Comparison of ENCODE assay signal across 30 mouse cellular contexts in the genomic region with DNA sequence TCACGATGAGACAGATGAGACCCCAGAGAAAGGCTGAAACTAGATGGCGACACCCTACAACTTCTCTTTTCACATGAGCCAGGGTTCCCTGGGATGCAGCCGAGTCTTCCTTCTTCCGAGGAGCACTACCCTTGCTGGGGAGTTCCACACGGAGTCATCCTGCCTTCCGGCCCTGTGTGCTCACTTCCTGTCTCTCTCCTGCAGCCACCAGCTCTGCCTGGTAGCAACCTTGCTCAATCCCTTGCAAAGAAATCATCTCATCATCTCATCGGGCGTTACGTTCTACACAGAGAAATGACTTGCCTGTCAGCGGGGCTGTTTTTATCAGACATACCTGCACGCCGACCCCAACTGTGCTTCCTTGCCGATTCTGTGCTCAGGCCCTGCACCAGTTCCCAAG. TPM values are rescaled to one million over a fixed set of nuclear protein-coding genes. Genes with fewer than 3 reads are reported as not detected.
A peak's percentile ranks its signal among the peaks of the same experiment; 100 is the strongest.
DNase-seq lines count a peak whose midpoint lies in the region; ATAC-seq and TF ChIP-seq lines count a peak whose summit lies in the region.
"Had no signal": no experiment of that assay in that cellular context is flagged by ENCODE, and none has a peak within 500 bp of the region (broad histone marks: within the 10 kb centered on the region; RNA-seq: fewer than 3 reads in every experiment).

No protein-coding gene starts in this region.

- peaks cover 35% of the 10 kb centered on the region for H3K27me3 ChIP-seq in E14TG2a.4 (ENCODE audit: insufficient read depth, low read length)
- H3K27me3 ChIP-seq: embryonic facial prominence, embryonic 12.5 days; hindbrain, embryonic 15.5 days; neural tube, embryonic 13.5 days had no signal

- no peaks in the 10 kb centered on the region for H3K36me3 ChIP-seq in E14TG2a.4 (ENCODE audit: insufficient read depth, low read length)
- H3K36me3 ChIP-seq: embryonic facial prominence, embryonic 12.5 days; forebrain, embryonic 10.5 days; heart, embryonic 12.5 days; limb, embryonic 10.5 days; limb, embryonic 15.5 days had no signal

- DNase-seq in heart, adult 11 months = peak; percentile 79
- no peak for DNase-seq in heart, postnatal 25 days (ENCODE audit: low spot score)
- peak; percentile 31 for DNase-seq in ZHBTc4 (ENCODE audit: low read depth, low spot score)
- DNase-seq in gastrocnemius, adult 18-20 months (ENCODE audit: low spot score) = no peak
- no peak for DNase-seq in spleen, postnatal 10 days (ENCODE audit: low spot score in 2 of 2)
- DNase-seq: adrenal gland, postnatal 14 days; cerebellum, adult 11-12 months; cerebellum, postnatal 10 days; gastrocnemius, postnatal 14 days; heart, adult 18-20 months; heart, postnatal 10 days; kidney, adult 11 months; kidney, postnatal 14 days; layer of hippocampus, adult 9-11 months; lung, embryonic 14.5 days; lung, postnatal 14 days; thymus, postnatal 14 days had no signal

- ATAC-seq in megakaryocyte progenitor cell, adult 5-6 weeks (replicated peaks; ENCODE audit: poor library complexity) = peak; percentile 79
- ATAC-seq: forebrain, embryonic 16.5 days; inflammation-experienced regulatory T-cells, adult 6 months had no signal

- TF ChIP-seq CTCF in E14TG2a.4 (conservative IDR thresholded peaks at IDR 0.05; ENCODE audit: low read length) = no peak

- intact Hi-C loops in heart, postnatal 25 days (cut with DNase I) = no loop called here

- H3K4me3 ChIP-seq in E14TG2a.4 (replicated peaks; ENCODE audit: low read length) = peak overlapping the region; percentile 71
- H3K4me3 ChIP-seq: embryonic facial prominence, embryonic 12.5 days; forebrain, embryonic 10.5 days; heart, embryonic 12.5 days; hindbrain, embryonic 10.5 days; hindbrain, embryonic 15.5 days; limb, embryonic 10.5 days; limb, embryonic 15.5 days; midbrain, embryonic 12.5 days; neural tube, embryonic 13.5 days had no signal

- H3K9me3 ChIP-seq in E14TG2a.4 (ENCODE audit: low read length) = no peaks in the 10 kb centered on the region
- H3K9me3 ChIP-seq: embryonic facial prominence, embryonic 12.5 days; forebrain, embryonic 10.5 days; heart, embryonic 12.5 days; hindbrain, embryonic 10.5 days; hindbrain, embryonic 15.5 days; limb, embryonic 10.5 days; limb, embryonic 15.5 days; midbrain, embryonic 12.5 days; neural tube, embryonic 13.5 days had no signal

- H3K4me1 ChIP-seq in E14TG2a.4 (replicated peaks; ENCODE audit: low read depth, low read length) = peaks cover 67% of the 10 kb centered on the region
- H3K4me1 ChIP-seq: embryonic facial prominence, embryonic 12.5 days; midbrain, embryonic 12.5 days had no signal

RNA-seq across cellular contexts. Expression of gene Gnpat, which starts 32.8 kb away (rescaled TPM):
- 100 to 1,000 TPM; 168 to 181 TPM for total RNA-seq in heart, postnatal 25 days (2021)
- 108 and 116 TPM in 2 replicates for total RNA-seq in megakaryocyte progenitor cell, adult 5-6 weeks (2015)
- 103 and 104 TPM in 2 replicates for total RNA-seq in megakaryocyte progenitor cell, adult 5-6 weeks (2017)
- total RNA-seq in gastrocnemius, adult 18-20 months (2021) = 100 to 1,000 TPM; 138 to 151 TPM

RNA-seq across cellular contexts. Expression of gene 2810004N23Rik, which starts 32.9 kb away (rescaled TPM):
- total RNA-seq in heart, postnatal 25 days (2021) = 10 to 100 TPM; 39.7 to 45.5 TPM
- 29.7 and 35.7 TPM in 2 replicates for total RNA-seq in megakaryocyte progenitor cell, adult 5-6 weeks (2015)
- total RNA-seq in megakaryocyte progenitor cell, adult 5-6 weeks (2017) = 68.5 and 72.1 TPM in 2 replicates
- total RNA-seq in gastrocnemius, adult 18-20 months (2021) = 10 to 100 TPM; 32.1 to 33.6 TPM

RNA-seq across cellular contexts. Expression of gene Trim67, which starts 37.2 kb away (rescaled TPM):
- under 1 TPM; 0.53 to 0.73 TPM for total RNA-seq in heart, postnatal 25 days (2021)
- total RNA-seq in megakaryocyte progenitor cell, adult 5-6 weeks (2015) = not detected in 2 replicates
- total RNA-seq in megakaryocyte progenitor cell, adult 5-6 weeks (2017) = 0.07 TPM in 1 of 2 replicates, not detected in the other
- total RNA-seq in gastrocnemius, adult 18-20 months (2021) = under 1 TPM; 0.05 to 0.21 TPM

Comparison
In these comparisons a context has a peak if more than half of its experiments do, and no peak if none do; other contexts are left out.
1. DNase-seq: peak in heart, adult 11 months (single experiment) and ZHBTc4 (single experiment); none in heart, postnatal 25 days (single experiment), gastrocnemius, adult 18-20 months (single experiment) and spleen, postnatal 10 days (0 of 2).